Mouse (Mus musculus) testis, postnatal 14 days (tissue): ENCODE results near the gene Kif5c.

Experiments
- DNase-seq: peaks from one replicate; pipeline ENCODE4 v3.0.0; 2021; ENCODE audit warnings: low spot score

Gene Kif5c

GRCm38 (mm10) chr2:49671753-49672500, 52.8 kb downstream of the Kif5c start:
- DNase-seq: no peak

GRCm38 (mm10) chr2:49672501-49672874, 53.4 kb downstream of the Kif5c start:
- no peak for DNase-seq

- DNase-seq: no peak
These were observed 56.9 kb downstream of the Kif5c start for GRCm38 (mm10) chr2:49676020-49676419.

GRCm38 (mm10) chr2:49678386-49678785, 59.3 kb downstream of the Kif5c start:
- no peak for DNase-seq

- DNase-seq: no peak
These were observed 60.3 kb downstream of the Kif5c start for GRCm38 (mm10) chr2:49679135-49679964.

- no peak for DNase-seq
These were observed 63.7 kb downstream of the Kif5c start for GRCm38 (mm10) chr2:49682754-49683153.

- no peak for DNase-seq
These were observed 65.7 kb downstream of the Kif5c start for GRCm38 (mm10) chr2:49684808-49685207.

GRCm38 (mm10) chr2:49690421-49690826, 71.3 kb downstream of the Kif5c start:
- no peak for DNase-seq

- DNase-seq: no peak
These were observed 72.3 kb downstream of the Kif5c start for GRCm38 (mm10) chr2:49691441-49691840.

- no peak for DNase-seq
These were observed 75.6 kb downstream of the Kif5c start for GRCm38 (mm10) chr2:49694727-49695126.

GRCm38 (mm10) chr2:49695461-49695860, 76.4 kb downstream of the Kif5c start:
- no peak for DNase-seq

GRCm38 (mm10) chr2:49698851-49699250, 79.8 kb downstream of the Kif5c start:
- no peak for DNase-seq

GRCm38 (mm10) chr2:49700176-49700971, 81.3 kb downstream of the Kif5c start:
- no peak for DNase-seq

- DNase-seq: no peak
These were observed 91.1 kb downstream of the Kif5c start for GRCm38 (mm10) chr2:49710223-49710622.

GRCm38 (mm10) chr2:49711693-49712092, 92.6 kb downstream of the Kif5c start:
- DNase-seq: no peak

GRCm38 (mm10) chr2:49712336-49712887, 93.3 kb downstream of the Kif5c start:
- no peak for DNase-seq

GRCm38 (mm10) chr2:49716490-49716889, 97.4 kb downstream of the Kif5c start:
- DNase-seq: no peak

- no peak for DNase-seq
These were observed 98.5 kb downstream of the Kif5c start for GRCm38 (mm10) chr2:49717437-49718116.

GRCm38 (mm10) chr2:49718492-49718891, 99.4 kb downstream of the Kif5c start:
- no peak for DNase-seq

GRCm38 (mm10) chr2:49718935-49719850, 100.1 kb downstream of the Kif5c start:
- DNase-seq: no peak
